9 mouse cellular contexts compared by ENCODE assay signal in the genomic region with DNA sequence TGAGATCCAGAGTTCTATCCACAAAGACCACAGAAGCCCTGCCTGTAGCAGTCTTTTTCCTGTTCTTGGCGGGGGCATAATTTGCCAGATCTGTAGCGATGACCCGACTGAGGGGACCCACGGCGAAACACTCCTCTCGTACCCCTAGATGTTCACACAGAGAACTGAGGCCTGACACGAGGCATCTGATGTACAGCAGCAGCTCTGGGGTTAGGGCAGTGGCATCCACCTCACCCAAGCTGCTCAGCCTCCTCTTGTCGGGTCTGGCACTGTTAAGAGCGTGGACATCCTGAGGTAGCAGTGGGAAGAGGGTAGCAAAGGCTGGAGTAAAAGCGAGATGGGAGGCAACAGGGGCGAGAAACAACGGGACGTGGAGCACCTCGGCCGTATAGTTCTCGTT. TPM values are rescaled to one million over a fixed set of nuclear protein-coding genes. Genes with fewer than 3 reads are reported as not detected.
A peak's percentile ranks its signal among the peaks of the same experiment; 100 is the strongest.
DNase-seq lines count a peak whose midpoint lies in the region; ATAC-seq and TF ChIP-seq lines count a peak whose summit lies in the region.
"Had no signal": no experiment of that assay in that cellular context is flagged by ENCODE, and none has a peak within 500 bp of the region (broad histone marks: within the 10 kb centered on the region; RNA-seq: fewer than 3 reads in every experiment).

No protein-coding gene starts in this region.

- H3K27ac ChIP-seq in heart, embryonic 11.5 days (ENCODE audit: low read depth, low read length) = no peak overlapping the region
- H3K27ac ChIP-seq in forebrain, postnatal 0 days (ENCODE audit: low read depth, low read length) = no peak overlapping the region
- no peak overlapping the region for H3K27ac ChIP-seq in liver, postnatal 0 days (ENCODE audit: low read depth)

- H3K36me3 ChIP-seq in heart, embryonic 11.5 days (ENCODE audit: control insufficient read depth, insufficient read depth, low read length) = no peaks in the 10 kb centered on the region
- H3K36me3 ChIP-seq in E14TG2a.4 (ENCODE audit: insufficient read depth, low read length) = no peaks in the 10 kb centered on the region
- H3K36me3 ChIP-seq in forebrain, postnatal 0 days (ENCODE audit: insufficient read depth) = no peaks in the 10 kb centered on the region
- no peaks in the 10 kb centered on the region for H3K36me3 ChIP-seq in liver, postnatal 0 days (replicated peaks; ENCODE audit: insufficient read depth, low read length)

- no peak for DNase-seq in heart, adult 9 months (ENCODE audit: low spot score in 2 of 2)
- no peak for DNase-seq in forebrain, postnatal 0 days
- DNase-seq in liver, postnatal 0 days = no peak
- no peak for DNase-seq in adrenal gland, postnatal 10 days
- no peak for DNase-seq in left cerebral cortex, postnatal 14 days (ENCODE audit: low spot score in 2 of 2)
- DNase-seq in layer of hippocampus, adult 9-10 months (ENCODE audit: low spot score) = no peak

- H3K9ac ChIP-seq in heart, embryonic 11.5 days (ENCODE audit: low read depth, low read length) = peak overlapping the region; percentile 72
- peak overlapping the region; percentile 68 for H3K9ac ChIP-seq in forebrain, postnatal 0 days
- peak overlapping the region; percentile 78 for H3K9ac ChIP-seq in liver, postnatal 0 days (replicated peaks)

- intact Hi-C loops in left cerebral cortex, postnatal 14 days (cut with DNase I) = loop anchor here (5.0 kb wide), 1 partner anchor 218 kb away; no protein-coding TSS in a partner anchor

- no peaks in the 10 kb centered on the region for H3K9me3 ChIP-seq in heart, embryonic 11.5 days (replicated peaks; ENCODE audit: control insufficient read depth, low read length)
- no peaks in the 10 kb centered on the region for H3K9me3 ChIP-seq in E14TG2a.4 (ENCODE audit: low read length)
- H3K9me3 ChIP-seq in forebrain, postnatal 0 days (ENCODE audit: low read length) = no peaks in the 10 kb centered on the region
- no peaks in the 10 kb centered on the region for H3K9me3 ChIP-seq in liver, postnatal 0 days (ENCODE audit: low read length)

- TF ChIP-seq EP300 in liver, postnatal 0 days (IDR thresholded peaks at IDR 0.05; ENCODE audit: low read depth) = no peak

- no peak for TF ChIP-seq CTCF in E14TG2a.4 (conservative IDR thresholded peaks at IDR 0.05; ENCODE audit: low read length)
- no peak for TF ChIP-seq CTCF in forebrain, postnatal 0 days (IDR thresholded peaks at IDR 0.05; ENCODE audit: low read depth)
- no peak for TF ChIP-seq CTCF in liver, postnatal 0 days (IDR thresholded peaks at IDR 0.05; ENCODE audit: low read depth)

- H3K4me1 ChIP-seq in heart, embryonic 11.5 days (ENCODE audit: control insufficient read depth, insufficient read depth, low read length) = 0 out of 2 replicates have a peak, but pooled peaks cover 9% of the 10 kb centered on the region
- peaks cover 23% of the 10 kb centered on the region for H3K4me1 ChIP-seq in E14TG2a.4 (replicated peaks; ENCODE audit: low read depth, low read length)
- H3K4me1 ChIP-seq in forebrain, postnatal 0 days (ENCODE audit: insufficient read depth) = peaks cover 16% of the 10 kb centered on the region
- peaks cover 22% of the 10 kb centered on the region for H3K4me1 ChIP-seq in liver, postnatal 0 days (ENCODE audit: insufficient read depth)

- H3K4me2 ChIP-seq in heart, embryonic 11.5 days = peak overlapping the region; percentile 79
- H3K4me2 ChIP-seq in forebrain, postnatal 0 days (ENCODE audit: low read depth) = peak overlapping the region; percentile 95
- peak overlapping the region; percentile 97 for H3K4me2 ChIP-seq in liver, postnatal 0 days (ENCODE audit: low read depth, low read length)

- H3K4me3 ChIP-seq in heart, embryonic 11.5 days (ENCODE audit: low read depth, low read length) = peak overlapping the region; percentile 68
- peak overlapping the region; percentile 96 for H3K4me3 ChIP-seq in E14TG2a.4 (replicated peaks; ENCODE audit: low read length)
- peak overlapping the region; percentile 98 for H3K4me3 ChIP-seq in forebrain, postnatal 0 days (ENCODE audit: low read depth, low read length)
- H3K4me3 ChIP-seq in liver, postnatal 0 days (ENCODE audit: low read depth, low read length) = peak overlapping the region; percentile 90

- 18% methylated on average over 16 of the region's 16 CpGs for WGBS in heart, embryonic 11.5 days (ENCODE audit: insufficient replicate concordance)
- WGBS in forebrain, postnatal 0 days = 22% methylated on average over 16 of the region's 16 CpGs
- 10% methylated on average over 16 of the region's 16 CpGs for WGBS in liver, postnatal 0 days (ENCODE audit: insufficient replicate concordance)

- ATAC-seq in heart, embryonic 11.5 days (replicated peaks; ENCODE audit: insufficient number of reproducible peaks, low FRiP score, low TSS enrichment) = no peak
- ATAC-seq in forebrain, postnatal 0 days = no peak
- no peak for ATAC-seq in liver, postnatal 0 days

- H3K27me3 ChIP-seq in heart, embryonic 11.5 days (ENCODE audit: control insufficient read depth, insufficient read depth, low read length) = no peaks in the 10 kb centered on the region
- H3K27me3 ChIP-seq in E14TG2a.4 (ENCODE audit: insufficient read depth, low read length) = no peaks in the 10 kb centered on the region
- H3K27me3 ChIP-seq in forebrain, postnatal 0 days (ENCODE audit: insufficient read depth, low read length) = no peaks in the 10 kb centered on the region
- H3K27me3 ChIP-seq in liver, postnatal 0 days (ENCODE audit: insufficient read depth, low read length) = no peaks in the 10 kb centered on the region
- H3K27me3 ChIP-seq: Patski had no signal

RNA-seq across cellular contexts. Expression of a gene that starts 0.8 kb away (rescaled TPM):
- 12.5 and 12.9 TPM in 2 replicates for polyA plus RNA-seq in heart, embryonic 11.5 days (2014; fragmentation: Nextera tagmentation; extraction: Ambion mirVana)
- 23.9 and 29.1 TPM in 2 replicates for total RNA-seq in forebrain, postnatal 0 days (2014; rRNA removed)
- 20.5 and 23.8 TPM in 2 replicates for polyA plus RNA-seq in forebrain, postnatal 0 days (2015; fragmentation: Nextera tagmentation; extraction: Ambion mirVana)
- 7.3 and 8.0 TPM in 2 replicates for polyA plus RNA-seq in liver, postnatal 0 days (2015; fragmentation: Nextera tagmentation; extraction: Ambion mirVana)
- total RNA-seq in adrenal gland, postnatal 10 days (2021) = 10 to 100 TPM; 16.5 to 19.9 TPM
- 10 to 100 TPM; 29.3 to 32.7 TPM for total RNA-seq in left cerebral cortex, postnatal 14 days (2021)

RNA-seq across cellular contexts. Expression of a gene that starts 4.5 kb away (rescaled TPM):
- polyA plus RNA-seq in heart, embryonic 11.5 days (2014; fragmentation: Nextera tagmentation; extraction: Ambion mirVana) = 66.5 and 70.6 TPM in 2 replicates
- 53.7 and 67.8 TPM in 2 replicates for total RNA-seq in forebrain, postnatal 0 days (2014; rRNA removed)
- polyA plus RNA-seq in forebrain, postnatal 0 days (2015; fragmentation: Nextera tagmentation; extraction: Ambion mirVana) = 54.1 and 62.1 TPM in 2 replicates
- polyA plus RNA-seq in liver, postnatal 0 days (2015; fragmentation: Nextera tagmentation; extraction: Ambion mirVana) = 26.1 and 29.1 TPM in 2 replicates
- 10 to 100 TPM; 51.4 to 56.7 TPM for total RNA-seq in adrenal gland, postnatal 10 days (2021)
- 10 to 100 TPM; 64.5 to 64.6 TPM for total RNA-seq in left cerebral cortex, postnatal 14 days (2021)
